11 mouse cellular contexts compared by ENCODE assay signal in genomic region chr4:72049638-72050454, GRCm38 (mm10).
DNase-seq lines count a peak whose midpoint lies in the region; ATAC-seq lines count a peak whose summit lies in the region.
"Had no signal": no experiment of that assay in that cellular context is flagged by ENCODE, and none has a peak within 500 bp of the region (broad histone marks: within the 10 kb centered on the region; RNA-seq: fewer than 3 reads in every experiment).

No protein-coding gene starts in this region.

- H3K36me3 ChIP-seq in forebrain, embryonic 16.5 days (ENCODE audit: control insufficient read depth, insufficient read depth) = no peaks in the 10 kb centered on the region

- 9% methylated on average over 6 of the region's 6 CpGs for WGBS in forebrain, embryonic 16.5 days

- H3K27me3 ChIP-seq in forebrain, embryonic 16.5 days (replicated peaks; ENCODE audit: control insufficient read depth, insufficient read depth, low read length) = no peaks in the 10 kb centered on the region

- no peak overlapping the region for H3K27ac ChIP-seq in forebrain, embryonic 16.5 days (ENCODE audit: low read length)

- peaks cover 4% of the 10 kb centered on the region for H3K4me1 ChIP-seq in forebrain, embryonic 16.5 days (replicated peaks; ENCODE audit: control insufficient read depth, insufficient read depth, low read length)

- no peaks in the 10 kb centered on the region for H3K9me3 ChIP-seq in forebrain, embryonic 16.5 days (ENCODE audit: control insufficient read depth, low read length)

- no peak overlapping the region for H3K4me3 ChIP-seq in forebrain, embryonic 16.5 days (replicated peaks; ENCODE audit: low read length)

- H3K9ac ChIP-seq in forebrain, embryonic 16.5 days (replicated peaks; ENCODE audit: low read depth, low read length) = no peak overlapping the region

- ATAC-seq in forebrain, embryonic 16.5 days = peak; percentile 38; the same call in 1 of the 2 replicates
- ATAC-seq in CD4-positive, CD25-positive, alpha-beta regulatory T cell, adult 4 months = no peak

- peak; percentile 5 to 7 for DNase-seq in urinary bladder, postnatal 36 days (ENCODE audit: low spot score in 2 of 2)
- no peak for DNase-seq in urinary bladder, postnatal 4 days (ENCODE audit: low spot score in 2 of 2)
- DNase-seq in mesoderm, embryonic 11.5 days (ENCODE audit: low read depth, low spot score) = peak; percentile 66
- no peak for DNase-seq in layer of hippocampus, adult 9-11 months
- DNase-seq in thymus, postnatal 0 days (ENCODE audit: low spot score) = no peak
- DNase-seq in T-cell, adult 2 months (ENCODE audit: low spot score) = no peak
- DNase-seq: gastrocnemius, postnatal 14 days; right cerebral cortex, postnatal 25 days; thymus, postnatal 36 days had no signal

- H3K4me2 ChIP-seq in forebrain, embryonic 16.5 days (ENCODE audit: low read length) = no peak overlapping the region

Comparison
In these comparisons a context has a peak if more than half of its experiments do, and no peak if none do; other contexts are left out.
1. DNase-seq: peak in urinary bladder, postnatal 36 days (2 of 2) and mesoderm, embryonic 11.5 days (single experiment); none in urinary bladder, postnatal 4 days (0 of 2), layer of hippocampus, adult 9-11 months (single experiment), thymus, postnatal 0 days (single experiment) and T-cell, adult 2 months (single experiment).